Mouse (Mus musculus): ENCODE results near the gene Zfp719.

Gene Zfp719

DNA sequence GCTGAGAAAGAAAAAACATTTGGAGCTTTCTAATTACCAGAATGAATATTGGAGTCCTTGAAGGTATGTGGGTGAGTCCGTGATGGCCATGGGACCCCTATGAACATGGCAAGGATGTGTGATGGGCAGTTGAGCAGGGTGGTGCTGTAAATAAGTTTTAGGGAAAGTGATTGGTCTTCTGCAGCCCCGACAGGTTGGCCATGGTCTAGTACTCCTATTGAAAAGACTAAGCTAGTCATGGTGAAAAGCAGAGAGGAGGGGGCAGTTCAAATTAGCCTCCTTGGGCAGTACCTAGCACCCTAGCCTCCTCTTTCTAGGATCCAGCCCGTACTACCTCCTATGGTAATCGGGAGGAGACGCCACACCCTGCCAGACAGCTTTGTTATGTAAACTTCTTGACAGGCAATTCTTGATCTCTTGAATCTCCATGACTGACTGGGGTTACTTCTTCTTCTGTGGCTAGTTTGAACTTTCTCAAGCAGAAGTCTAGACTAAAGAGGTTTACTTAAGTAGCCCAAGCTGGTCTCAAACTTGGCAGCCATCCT, 28.4 kb downstream of the Zfp719 start:
- DNase-seq (ENCODE audit: low read depth), result no peak

DNA sequence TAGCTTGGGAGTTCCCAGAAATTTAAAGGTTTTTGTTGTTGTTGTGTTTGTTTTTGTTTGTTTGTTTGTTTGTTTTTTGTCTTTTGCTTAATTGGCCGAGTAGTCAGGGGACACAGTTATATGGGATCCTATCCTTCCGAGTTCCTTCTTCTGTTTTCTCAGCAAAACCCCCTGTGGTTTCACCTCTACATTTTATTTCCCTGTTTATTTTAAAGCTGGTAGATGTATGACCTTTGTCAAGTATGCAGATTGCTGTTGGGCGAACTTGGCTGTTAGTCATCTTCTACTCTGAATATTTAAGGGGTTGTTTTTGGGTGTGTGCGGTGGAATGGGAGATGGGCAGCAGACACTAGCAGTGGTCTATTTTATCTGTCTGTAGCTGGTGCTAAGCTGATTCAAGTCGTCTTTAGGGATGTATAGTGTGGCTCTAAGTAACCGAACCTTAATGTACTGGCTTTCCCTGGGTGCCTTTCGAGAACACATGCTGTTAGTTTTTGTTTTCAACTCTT, 29.0 kb downstream of the Zfp719 start:
- no peak for DNase-seq (ENCODE audit: low read depth)

DNA sequence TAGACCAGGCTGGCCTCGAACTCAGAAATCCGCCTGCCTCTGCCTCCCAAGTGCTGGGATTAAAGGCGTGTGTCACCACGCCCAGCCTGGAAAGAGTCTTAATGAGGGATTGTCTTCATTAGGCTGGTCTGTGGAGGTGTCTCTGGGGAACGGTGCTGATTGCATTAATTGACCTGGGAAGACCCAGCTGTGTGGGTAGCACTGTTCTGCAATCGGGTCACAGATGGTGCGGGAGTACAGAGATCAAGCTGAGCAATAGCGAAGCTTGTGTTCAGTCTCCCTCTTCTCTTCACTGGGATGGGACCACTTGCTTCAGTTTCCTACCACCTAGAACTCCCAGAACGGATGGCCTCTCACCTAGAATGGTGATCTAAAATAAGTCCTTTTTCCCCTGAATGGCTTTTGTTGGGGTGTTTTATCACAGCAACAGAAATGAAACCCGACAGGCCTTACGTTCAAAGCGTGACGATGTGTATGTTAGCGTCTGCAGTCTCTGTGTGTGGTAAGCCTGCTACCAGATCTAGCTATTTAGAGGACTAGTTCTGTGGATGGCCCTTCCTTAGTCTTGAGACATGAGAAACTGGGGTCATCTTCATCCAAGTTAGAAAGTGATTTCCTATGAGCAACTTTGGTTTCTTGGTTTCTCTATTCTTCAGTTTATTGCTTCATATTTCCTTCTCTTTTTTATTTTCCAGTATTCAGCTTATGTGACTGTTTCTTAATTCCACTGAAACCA, 34.6 kb downstream of the Zfp719 start:
- DNase-seq (ENCODE audit: low read depth), result no peak

DNA sequence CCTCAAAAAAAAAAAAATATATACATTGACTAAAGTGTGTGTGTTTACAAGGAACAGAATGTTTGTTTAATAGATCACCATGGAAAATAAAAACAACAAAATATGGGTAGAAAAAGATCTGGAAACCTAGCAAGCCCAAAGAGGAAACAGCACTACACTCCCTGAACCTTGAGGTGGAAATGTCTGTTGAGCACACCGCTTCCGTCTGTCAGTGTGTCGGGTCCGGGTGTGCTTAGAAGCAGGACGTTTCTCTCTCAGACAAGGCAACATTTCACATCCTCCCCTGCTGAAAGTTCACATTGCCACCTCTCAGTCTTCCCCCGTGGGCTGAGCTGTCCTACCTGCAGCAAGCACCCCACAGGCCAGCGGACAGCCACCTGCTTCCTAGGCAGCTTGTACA, 43.5 kb downstream of the Zfp719 start:
- no peak for DNase-seq (ENCODE audit: low read depth)

DNA sequence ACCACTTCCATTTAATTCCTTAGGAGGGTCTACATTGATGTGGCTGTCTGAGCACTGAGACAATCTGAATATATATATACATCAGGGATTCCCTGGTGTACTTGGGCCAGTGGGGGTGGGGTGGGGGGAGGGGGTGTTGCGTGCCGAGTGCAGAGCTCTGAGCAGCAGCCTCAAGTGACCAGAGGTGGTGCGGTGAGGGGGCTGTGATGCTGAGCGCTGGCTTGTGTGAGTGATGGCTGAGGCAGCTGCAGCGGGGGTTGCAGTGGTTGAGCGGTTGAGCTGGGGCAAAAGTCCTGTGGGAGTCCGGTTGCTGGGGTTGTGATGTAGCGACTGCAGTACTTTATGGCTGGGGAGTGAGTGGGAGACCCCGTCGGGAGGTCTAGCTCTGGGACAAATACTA, 44.4 kb downstream of the Zfp719 start:
- DNase-seq (ENCODE audit: low read depth), result no peak

DNA sequence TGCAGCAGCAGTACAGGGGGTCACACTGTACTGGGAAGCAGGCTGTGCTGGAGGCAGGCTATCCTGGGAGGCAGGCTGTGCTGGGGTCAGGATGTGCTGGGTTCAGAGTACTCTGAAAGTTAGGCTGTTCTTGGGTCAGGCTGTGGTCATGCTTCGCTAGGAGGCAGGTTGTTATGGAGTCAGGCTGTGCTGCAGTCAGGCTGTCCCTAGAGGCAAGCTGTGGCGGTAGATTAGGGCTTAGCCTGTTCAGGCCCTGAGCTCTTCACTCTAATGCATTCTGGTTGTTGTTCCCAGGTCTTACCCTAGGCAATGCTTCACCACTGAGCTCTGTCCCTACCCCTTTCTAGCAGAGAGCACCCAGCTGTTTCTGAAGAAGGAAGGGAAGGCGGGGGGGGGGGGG, 45.7 kb downstream of the Zfp719 start:
- no peak for DNase-seq (ENCODE audit: low read depth)

DNA sequence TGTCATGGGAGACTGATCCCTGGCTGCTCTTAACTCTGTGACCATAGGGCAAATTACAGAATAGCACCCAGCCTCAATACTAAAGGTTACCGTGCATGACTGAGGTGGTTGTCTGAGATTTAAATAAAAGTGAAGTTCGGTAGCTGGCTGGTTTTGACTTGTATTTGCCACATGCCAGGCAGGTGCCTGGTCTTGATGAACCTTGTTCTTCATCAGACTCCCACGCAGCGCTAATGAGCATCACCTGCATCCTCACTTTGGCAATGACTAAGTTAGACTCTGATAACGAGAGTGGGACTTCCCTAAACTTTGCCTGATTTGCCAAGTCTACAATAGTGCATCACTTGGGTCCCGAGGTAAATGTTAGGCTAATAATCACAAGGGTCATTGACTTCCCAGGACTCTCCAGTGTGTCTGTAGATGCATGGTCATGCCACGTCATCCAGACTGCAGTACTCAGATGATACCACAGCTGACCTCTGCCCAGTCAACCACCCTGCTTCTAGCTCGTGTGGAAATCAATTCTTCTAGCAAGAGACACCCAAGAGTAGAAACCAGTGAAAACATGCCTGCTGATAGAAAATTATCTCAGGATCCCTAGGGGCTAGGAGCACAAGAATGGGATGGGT, 46.5 kb downstream of the Zfp719 start:
- DNase-seq (ENCODE audit: low read depth), result no peak

DNA sequence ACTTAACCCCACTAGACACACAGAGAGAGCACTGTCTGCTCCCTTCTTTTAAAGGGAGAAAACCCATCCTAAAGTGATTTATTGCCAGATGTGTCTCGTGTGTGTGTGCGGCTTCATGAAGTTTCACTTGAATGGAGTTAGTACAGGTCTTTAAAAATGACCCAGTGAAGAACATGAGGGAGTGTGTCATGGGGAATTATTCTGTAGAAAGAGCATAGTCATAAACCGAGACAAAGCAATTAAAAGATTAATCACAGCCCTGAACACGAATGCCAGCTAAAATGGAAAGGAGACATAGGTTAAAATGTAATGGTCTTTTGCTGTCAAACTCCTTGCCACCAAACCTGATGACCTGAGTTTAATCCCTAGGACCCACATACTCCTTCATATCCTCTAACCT, 54.5 kb downstream of the Zfp719 start:
- DNase-seq (ENCODE audit: low read depth), result no peak

DNA sequence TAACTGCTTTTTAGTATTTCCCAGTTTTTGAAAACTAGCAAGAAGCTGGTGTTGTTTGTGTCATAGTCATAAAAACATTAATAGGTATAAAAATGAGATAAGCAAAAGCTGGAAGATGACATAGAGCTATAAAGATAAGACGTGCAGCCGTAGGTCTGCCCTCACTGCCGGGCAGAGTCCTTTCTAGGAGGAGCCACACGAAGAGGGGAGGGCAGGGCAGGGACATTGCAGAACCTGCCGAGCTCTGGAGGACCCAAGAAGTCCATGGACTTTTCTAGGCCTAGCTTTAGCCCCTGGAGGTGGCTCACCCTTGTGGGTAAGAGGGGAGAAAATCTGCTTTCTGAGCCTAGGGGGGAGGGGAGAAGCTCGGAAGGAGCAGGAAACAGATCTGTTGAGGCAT, 55.1 kb downstream of the Zfp719 start, which contains the start of gene Ceacam18:
Gene Ceacam18, plus strand, starts transcription at position 208 of the 400 bp plus-strand sequence.
- DNase-seq (ENCODE audit: low read depth), result no peak

DNA sequence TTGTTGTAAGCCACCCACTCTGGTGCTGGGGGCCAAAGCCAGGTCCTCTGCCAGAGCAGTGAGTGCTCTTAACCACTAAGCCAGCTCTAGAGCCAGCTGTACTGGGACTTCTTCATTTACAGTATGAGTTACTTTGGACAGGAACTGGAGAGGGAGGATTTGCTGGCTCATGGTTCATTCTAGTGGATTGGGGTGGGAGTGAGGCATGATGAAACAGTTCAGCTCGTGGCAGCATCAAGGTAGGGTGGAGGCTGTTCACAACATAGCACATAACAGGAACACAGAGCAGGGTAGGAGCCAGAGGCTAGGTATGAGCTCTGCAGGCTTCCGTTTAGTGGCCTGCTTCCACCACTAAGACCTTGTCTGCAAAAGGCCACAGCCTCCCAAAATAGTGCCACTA, 56.8 kb downstream of the Zfp719 start:
- no peak for DNase-seq (ENCODE audit: low read depth)

DNA sequence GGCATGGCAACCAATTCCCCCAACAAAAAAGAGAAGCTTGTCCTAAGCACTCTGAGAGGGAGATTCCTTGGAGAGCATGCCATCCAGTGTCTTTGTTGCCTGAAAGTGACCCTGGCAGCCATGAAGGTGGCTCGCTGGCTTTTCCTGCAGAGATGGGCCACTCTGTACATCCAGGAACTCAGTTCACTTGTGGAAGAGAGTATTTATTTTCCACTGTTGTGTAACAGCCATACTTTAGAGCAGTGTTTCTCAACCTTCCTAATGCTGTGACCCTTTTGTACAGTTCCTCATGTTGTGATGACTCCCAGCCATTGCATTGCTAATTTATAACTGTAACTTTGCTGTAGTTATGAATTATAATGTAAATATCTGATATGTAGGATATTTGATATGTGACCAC, 57.7 kb downstream of the Zfp719 start:
- DNase-seq (ENCODE audit: low read depth), result no peak

DNA sequence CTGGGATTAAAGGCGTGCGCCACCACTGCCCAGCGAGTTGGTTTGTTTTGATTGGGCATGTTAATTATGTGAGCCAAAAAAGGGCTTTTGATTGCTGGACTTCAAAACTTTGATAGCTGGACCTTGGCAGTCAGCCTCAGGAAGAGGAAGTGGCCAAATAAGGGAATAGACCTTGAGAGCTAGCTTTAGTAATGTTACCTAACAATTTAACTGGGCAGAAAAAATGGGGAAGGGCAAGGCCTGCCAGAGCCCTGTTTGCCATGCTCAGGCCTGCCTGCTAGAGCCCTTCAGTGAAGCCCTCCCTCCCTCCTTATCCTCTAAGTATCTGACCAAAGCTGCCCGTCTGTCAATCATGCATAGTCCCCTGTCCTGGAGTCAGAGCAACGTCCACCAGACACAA, 63.2 kb downstream of the Zfp719 start:
- no peak for DNase-seq (ENCODE audit: low read depth)
